Mouse (Mus musculus) brain, embryonic 14.5 days (tissue): Measurements from ENCODE around the gene Sema4b.

Experiments used
- CTCF ChIP-seq: fragments of 200-500 bp; IDR thresholded peaks from 2 replicates; pipeline ENCODE4 v1.5.1; 2012; ENCODE audit warnings: inconsistent platforms, mild to moderate bottlenecking, moderate library complexity, borderline replicate concordance; ENCODE audit not compliant: insufficient read depth, insufficient read length; ENCODE audit errors: extremely low read depth
- POLR2A ChIP-seq: fragments of 200-500 bp; IDR thresholded peaks from 2 replicates; pipeline ENCODE4 v1.6.1; 2012; ENCODE audit warnings: mild to moderate bottlenecking, inconsistent platforms, borderline replicate concordance; ENCODE audit not compliant: poor library complexity, insufficient read depth, insufficient read length, severe bottlenecking; ENCODE audit errors: extremely low read depth

DNA sequence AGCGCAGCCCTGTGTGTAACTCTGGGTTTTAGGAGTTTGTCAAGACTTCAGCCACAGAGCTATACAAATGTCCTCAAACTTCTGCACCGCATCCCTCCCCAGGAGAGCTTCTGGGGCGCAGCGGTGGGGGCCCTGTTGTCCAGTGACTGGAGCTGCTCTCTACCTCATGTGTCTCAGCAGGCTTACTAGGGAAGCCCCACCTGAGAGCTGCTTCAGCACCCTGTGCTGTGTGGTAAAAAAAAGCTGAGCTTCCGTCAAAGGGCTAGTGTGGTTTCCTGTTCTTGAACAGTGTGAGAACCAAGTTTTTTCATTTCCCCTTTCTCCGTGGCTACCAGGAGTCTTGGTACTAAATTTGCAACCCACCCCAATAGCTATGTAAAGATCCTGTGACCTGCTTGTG lies 23.0 kb downstream of the Sema4b start:
- TF ChIP-seq POLR2A (no peak), CTCF (no peak)
